Mouse (Mus musculus): ENCODE measurements at regions not wholly inside any gene's neighbourhood (a gene's known extent, or its start where the extent isn't known, plus 50 kb on each side); places are given as distances from the start of the nearest gene placed in this dataset.

- no peaks in the 10 kb centered on the region for H3K27me3 ChIP-seq (ENCODE audit: control insufficient read depth, insufficient read depth, low read depth, low read length)
- no peak overlapping the region for H3K27ac ChIP-seq (ENCODE audit: low read length)
- WGBS, result 71% methylated on average over 5 of the region's 5 CpGs
- no peak overlapping the region for H3K9ac ChIP-seq (ENCODE audit: low read depth, low read length)
- no peaks in the 10 kb centered on the region for H3K9me3 ChIP-seq (replicated peaks; ENCODE audit: control insufficient read depth, low read length, poor library complexity, severe bottlenecking)
- no peaks in the 10 kb centered on the region for H3K4me1 ChIP-seq (ENCODE audit: control insufficient read depth, insufficient read depth, low read length)
- no peak overlapping the region for H3K4me3 ChIP-seq (ENCODE audit: low read depth, low read length)
- no peak overlapping the region for H3K4me2 ChIP-seq (ENCODE audit: low read length)
- no peak for ATAC-seq
- no peaks in the 10 kb centered on the region for H3K36me3 ChIP-seq (ENCODE audit: control insufficient read depth, insufficient read depth, low read length)
Measured at GRCm38 (mm10) chr15:97455672-97456071, 208.6 kb upstream of the Amigo2 start.

- Histone ChIP-seq H3K27me3 (ENCODE audit: control insufficient read depth, insufficient read depth, low read depth, low read length) (no peaks in the 10 kb centered on the region), H3K4me1 (ENCODE audit: control insufficient read depth, insufficient read depth, low read length) (peaks cover 4% of the 10 kb centered on the region; the same call in 1 of the 2 replicates), H3K9ac (ENCODE audit: low read depth, low read length) (no peak overlapping the region), H3K4me2 (ENCODE audit: low read length) (no peak overlapping the region), H3K4me3 (ENCODE audit: low read depth, low read length) (no peak overlapping the region), H3K9me3 (replicated peaks; ENCODE audit: control insufficient read depth, low read length, poor library complexity, severe bottlenecking) (0 out of 2 replicates have a peak, but pooled peaks cover 3% of the 10 kb centered on the region), H3K36me3 (ENCODE audit: control insufficient read depth, insufficient read depth, low read length) (no peaks in the 10 kb centered on the region), H3K27ac (ENCODE audit: low read length) (no peak overlapping the region)
- WGBS, result 90% methylated on average over 3 of the region's 3 CpGs
- no peak for ATAC-seq
Measured at GRCm38 (mm10) chr15:97449724-97450123, 202.6 kb upstream of the Amigo2 start.

DNA sequence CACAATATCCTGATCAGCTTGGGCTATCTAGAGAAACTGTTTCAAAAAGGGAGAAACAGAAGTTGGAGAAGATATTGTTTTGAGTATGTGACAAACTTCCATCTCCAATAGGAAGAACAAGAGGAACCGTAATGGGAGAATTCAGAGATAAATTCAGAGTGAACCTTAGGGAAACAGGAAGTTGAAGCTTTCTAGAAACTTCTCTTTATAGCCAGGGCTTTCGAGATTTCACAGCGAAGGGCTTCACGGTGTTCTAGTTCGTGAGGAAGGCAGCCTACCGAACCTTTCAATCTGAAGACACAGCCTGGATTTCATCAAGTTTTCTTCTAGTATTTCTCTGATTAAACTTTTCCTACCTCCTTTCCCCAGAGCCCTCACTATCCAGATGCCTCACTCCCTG is 201.9 kb upstream of the Amigo2 start:
- Histone ChIP-seq H3K4me1 (ENCODE audit: control insufficient read depth, insufficient read depth, low read length) (peaks cover 4% of the 10 kb centered on the region; the same call in 1 of the 2 replicates), H3K9me3 (replicated peaks; ENCODE audit: control insufficient read depth, low read length, poor library complexity, severe bottlenecking) (0 out of 2 replicates have a peak, but pooled peaks cover 3% of the 10 kb centered on the region), H3K36me3 (ENCODE audit: control insufficient read depth, insufficient read depth, low read length) (no peaks in the 10 kb centered on the region), H3K4me3 (ENCODE audit: low read depth, low read length) (no peak overlapping the region), H3K9ac (ENCODE audit: low read depth, low read length) (no peak overlapping the region), H3K4me2 (ENCODE audit: low read length) (no peak overlapping the region), H3K27me3 (ENCODE audit: control insufficient read depth, insufficient read depth, low read depth, low read length) (no peaks in the 10 kb centered on the region), H3K27ac (ENCODE audit: low read length) (no peak overlapping the region)
- no peak for ATAC-seq
- 91% methylated on average over 6 of the region's 6 CpGs for WGBS

DNA sequence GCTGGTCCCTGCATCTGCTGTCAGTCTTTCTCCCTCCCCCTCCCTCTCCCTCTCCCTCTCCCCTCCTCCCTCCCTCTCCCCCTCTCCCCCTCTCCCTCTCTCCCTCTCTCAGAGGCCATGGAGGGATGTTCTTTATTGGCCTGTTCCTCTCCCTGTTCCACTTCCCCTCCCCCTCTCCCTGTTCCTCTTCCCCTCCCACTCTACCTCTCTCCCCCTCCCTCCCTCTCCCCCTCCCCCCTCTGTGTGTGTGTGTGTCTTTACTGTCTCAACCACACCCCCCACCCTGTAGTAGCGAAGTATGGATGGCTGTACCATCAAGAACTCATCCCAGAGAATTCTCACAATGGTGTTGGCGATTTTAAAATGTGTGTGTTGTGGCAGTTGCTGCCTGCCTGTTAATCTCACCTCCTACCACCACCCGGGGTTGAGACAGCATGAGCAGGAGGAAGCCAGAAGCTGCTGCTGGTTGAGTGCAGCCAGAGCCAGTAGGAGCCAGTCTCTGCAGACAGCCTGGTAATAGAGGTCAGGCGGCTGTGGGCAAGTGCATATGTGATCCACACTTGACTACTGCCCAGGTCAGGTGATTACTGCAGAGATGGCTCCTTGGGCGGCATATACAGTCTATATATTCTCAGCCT is 201.3 kb upstream of the Amigo2 start:
- H3K9me3 ChIP-seq (replicated peaks; ENCODE audit: control insufficient read depth, low read length, poor library complexity, severe bottlenecking), result 0 out of 2 replicates have a peak, but pooled peaks cover 3% of the 10 kb centered on the region
- H3K27me3 ChIP-seq (ENCODE audit: control insufficient read depth, insufficient read depth, low read depth, low read length), result no peaks in the 10 kb centered on the region
- H3K36me3 ChIP-seq (ENCODE audit: control insufficient read depth, insufficient read depth, low read length), result no peaks in the 10 kb centered on the region
- no peak overlapping the region for H3K9ac ChIP-seq (ENCODE audit: low read depth, low read length)
- WGBS, result 75% methylated on average over 5 of the region's 5 CpGs
- no peak overlapping the region for H3K4me2 ChIP-seq (ENCODE audit: low read length)
- H3K27ac ChIP-seq (ENCODE audit: low read length), result no peak overlapping the region
- no peak overlapping the region for H3K4me3 ChIP-seq (ENCODE audit: low read depth, low read length)
- H3K4me1 ChIP-seq (ENCODE audit: control insufficient read depth, insufficient read depth, low read length), result peaks cover 4% of the 10 kb centered on the region; the same call in 1 of the 2 replicates
- ATAC-seq, result no peak

GRCm38 (mm10) chr15:97446181-97446580 is 199.1 kb upstream of the Amigo2 start:
- Histone ChIP-seq H3K36me3 (ENCODE audit: control insufficient read depth, insufficient read depth, low read length) (no peaks in the 10 kb centered on the region), H3K27ac (ENCODE audit: low read length) (peak overlapping the region; percentile 19), H3K27me3 (ENCODE audit: control insufficient read depth, insufficient read depth, low read depth, low read length) (no peaks in the 10 kb centered on the region), H3K9me3 (replicated peaks; ENCODE audit: control insufficient read depth, low read length, poor library complexity, severe bottlenecking) (0 out of 2 replicates have a peak, but pooled peaks cover 3% of the 10 kb centered on the region), H3K4me2 (ENCODE audit: low read length) (no peak overlapping the region), H3K4me3 (ENCODE audit: low read depth, low read length) (no peak overlapping the region), H3K4me1 (ENCODE audit: control insufficient read depth, insufficient read depth, low read length) (peaks cover 4% of the 10 kb centered on the region; the same call in 1 of the 2 replicates), H3K9ac (ENCODE audit: low read depth, low read length) (no peak overlapping the region)
- 44% methylated on average over 9 of the region's 9 CpGs for WGBS
- no peak for ATAC-seq

DNA sequence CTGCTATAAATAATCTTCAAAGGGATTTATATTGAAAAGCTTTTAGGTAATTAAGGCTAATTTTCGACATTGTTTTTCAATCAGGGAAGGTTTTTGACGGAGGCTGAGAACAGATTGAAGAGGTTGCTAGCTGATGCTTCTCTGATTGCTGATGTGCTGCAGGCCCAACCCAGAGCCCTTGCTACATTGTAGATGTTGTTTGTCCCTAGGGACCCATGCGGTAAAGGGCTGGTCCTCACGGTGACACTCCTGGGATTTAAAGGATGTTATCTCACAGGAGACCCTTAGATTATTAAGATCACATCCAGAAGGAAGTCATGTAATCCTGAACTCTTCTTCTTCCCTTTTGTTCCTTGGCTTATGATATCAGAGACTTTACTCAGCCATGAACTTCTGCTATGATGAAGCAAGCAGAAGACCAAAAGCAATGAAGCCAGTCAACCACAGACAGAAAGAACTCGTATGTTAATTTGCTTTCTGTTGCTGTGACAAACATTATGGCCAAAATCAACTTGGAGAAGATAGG is 191.2 kb upstream of the Amigo2 start:
- Histone ChIP-seq H3K4me1 (ENCODE audit: control insufficient read depth, insufficient read depth, low read length) (no peaks in the 10 kb centered on the region), H3K27ac (ENCODE audit: low read length) (no peak overlapping the region), H3K9me3 (replicated peaks; ENCODE audit: control insufficient read depth, low read length, poor library complexity, severe bottlenecking) (no peaks in the 10 kb centered on the region), H3K9ac (ENCODE audit: low read depth, low read length) (no peak overlapping the region), H3K27me3 (ENCODE audit: control insufficient read depth, insufficient read depth, low read depth, low read length) (no peaks in the 10 kb centered on the region), H3K4me3 (ENCODE audit: low read depth, low read length) (no peak overlapping the region), H3K36me3 (ENCODE audit: control insufficient read depth, insufficient read depth, low read length) (no peaks in the 10 kb centered on the region), H3K4me2 (ENCODE audit: low read length) (no peak overlapping the region)
- ATAC-seq, result no peak
- 86% methylated on average over 5 of the region's 5 CpGs for WGBS
